Mouse (Mus musculus) testis, adult 2 months (tissue): ENCODE results near the gene Lsm8. TPM values are rescaled to one million over a fixed set of nuclear protein-coding genes. Genes with fewer than 3 reads are reported as not detected.

ENCODE experiments used
- H3K27ac ChIP-seq: fragments of 200-500 bp; 2 replicates; pipeline ENCODE4 v1.5.1; 2012; ENCODE audit warnings: low read depth, low read length; ENCODE audit not compliant: control insufficient read depth, insufficient read depth
- H3K27me3 ChIP-seq: fragments of 200-500 bp; 2 replicates; pipeline ENCODE4 v1.6.1; 2012; ENCODE audit warnings: mild to moderate bottlenecking, low read length, moderate library complexity; ENCODE audit not compliant: control insufficient read depth, insufficient read depth
- H3K36me3 ChIP-seq: fragments of 200-500 bp; 2 replicates; pipeline ENCODE4 v1.6.1; 2012; ENCODE audit warnings: mild to moderate bottlenecking, low read length; ENCODE audit not compliant: control insufficient read depth, insufficient read depth
- H3K4me1 ChIP-seq: fragments of 200-500 bp; 2 replicates; pipeline ENCODE4 v1.6.1; 2012; ENCODE audit warnings: low read length; ENCODE audit not compliant: control insufficient read depth, insufficient read depth
- H3K4me3 ChIP-seq: fragments of 200-500 bp; 2 replicates; pipeline ENCODE4 v1.5.1; 2012; ENCODE audit warnings: low read depth, mild to moderate bottlenecking, low read length, moderate library complexity, mixed read lengths; ENCODE audit not compliant: control insufficient read depth
- CTCF ChIP-seq: fragments of 200-500 bp; IDR thresholded peaks from 2 replicates; pipeline ENCODE4 v1.5.1; 2012; ENCODE audit warnings: low read depth, mild to moderate bottlenecking, inconsistent platforms, low read length, moderate library complexity; ENCODE audit not compliant: control insufficient read depth, insufficient read depth, insufficient replicate concordance
- POLR2A ChIP-seq: fragments of 200-500 bp; IDR thresholded peaks from 2 replicates; pipeline ENCODE4 v1.6.1; 2012; ENCODE audit warnings: low read depth, mild to moderate bottlenecking, inconsistent platforms, low read length, moderate library complexity; ENCODE audit not compliant: control insufficient read depth
- polyA plus RNA-seq: library from polyadenylated mRNA; depleted of rRNA; stranded (reverse); fragments of >200 nt; gene quantifications from 2 replicates; pipeline ENCODE4 v1.2.3, GENCODE M21; 2012; rRNA removed

The Lsm8 gene
- polyA plus RNA-seq, 1 experiment = 25.5 TPM

DNA sequence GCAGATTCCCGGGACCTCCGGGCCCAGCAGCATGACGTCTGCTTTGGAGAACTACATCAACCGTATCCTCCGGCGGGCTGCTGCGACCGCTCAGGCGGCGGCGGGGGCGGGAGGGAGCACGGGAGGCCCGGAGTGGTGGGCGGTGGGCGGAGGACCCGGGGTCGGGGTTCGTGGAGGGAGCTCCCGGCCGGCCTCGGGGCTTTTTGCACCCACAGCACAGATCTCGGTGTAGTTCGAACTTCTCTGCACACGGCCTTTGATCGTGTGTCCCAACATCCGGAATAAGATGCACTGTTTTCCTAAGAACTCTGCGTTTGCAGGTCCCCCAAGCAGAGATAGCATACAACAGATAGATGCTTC is 303 bp downstream of the Lsm8 start:
- no peaks in the 10 kb centered on the region for H3K4me1 ChIP-seq
- no peak for TF ChIP-seq POLR2A
- H3K27me3 ChIP-seq = no peaks in the 10 kb centered on the region
- peak overlapping the region; percentile 100 for H3K27ac ChIP-seq
- peak overlapping the region; percentile 99 for H3K4me3 ChIP-seq
- no peaks in the 10 kb centered on the region for H3K36me3 ChIP-seq

DNA sequence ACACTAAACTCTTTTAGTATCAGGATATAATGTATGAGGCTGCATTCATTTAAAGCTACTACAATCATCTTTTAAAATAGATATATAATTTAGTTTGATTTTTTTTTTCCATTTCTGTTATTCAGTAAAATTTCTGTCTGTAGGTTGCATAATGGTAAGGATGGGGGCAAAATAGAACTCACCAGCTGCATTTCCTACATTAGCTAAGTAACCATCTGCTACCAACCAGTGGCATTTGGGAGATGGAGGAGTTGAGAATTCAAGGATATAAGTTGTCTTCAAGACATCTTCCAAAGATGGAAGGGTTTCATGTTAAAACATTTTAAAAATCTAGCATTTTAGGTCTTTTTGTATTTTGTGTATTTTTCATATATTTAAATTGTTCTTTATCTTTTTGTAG is 6.9 kb downstream of the Lsm8 start:
- Histone ChIP-seq H3K36me3 (no peaks in the 10 kb centered on the region), H3K27ac (no peak overlapping the region), H3K27me3 (no peaks in the 10 kb centered on the region), H3K4me3 (no peak overlapping the region), H3K4me1 (no peaks in the 10 kb centered on the region)
- TF ChIP-seq CTCF (no peak), POLR2A (no peak)

DNA sequence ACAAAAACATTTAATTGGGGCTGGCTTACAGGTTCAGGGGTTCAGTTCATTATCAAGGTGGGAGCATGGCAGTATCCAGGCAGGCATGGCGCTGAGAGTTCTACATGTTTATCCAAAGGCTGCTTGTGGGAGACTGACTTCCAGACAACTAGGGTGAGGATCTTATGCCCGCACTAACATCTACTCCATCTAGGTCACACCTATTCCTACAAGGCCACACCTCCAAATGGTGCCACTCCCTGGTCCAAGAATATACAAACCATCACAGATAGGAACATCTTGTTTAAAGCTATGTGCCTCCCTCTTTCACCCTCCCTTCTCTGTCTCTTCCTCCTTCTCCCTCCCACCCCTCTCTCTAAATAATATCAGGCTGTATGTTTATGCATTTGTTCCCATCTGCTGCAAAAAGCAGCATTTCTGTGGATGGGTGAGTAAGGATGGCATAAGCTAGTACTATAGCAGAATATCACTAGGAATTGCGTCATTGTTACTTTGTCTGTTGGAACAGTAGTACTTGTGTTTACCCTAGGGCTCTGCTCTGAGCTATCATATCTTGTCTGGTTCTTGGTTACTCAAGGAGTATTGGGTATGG is 8.2 kb downstream of the Lsm8 start:
- H3K27ac ChIP-seq = no peak overlapping the region
- H3K4me1 ChIP-seq = no peaks in the 10 kb centered on the region
- no peak overlapping the region for H3K4me3 ChIP-seq
- H3K36me3 ChIP-seq = no peaks in the 10 kb centered on the region
- no peaks in the 10 kb centered on the region for H3K27me3 ChIP-seq
- no peak for TF ChIP-seq POLR2A
- no peak for TF ChIP-seq CTCF

DNA sequence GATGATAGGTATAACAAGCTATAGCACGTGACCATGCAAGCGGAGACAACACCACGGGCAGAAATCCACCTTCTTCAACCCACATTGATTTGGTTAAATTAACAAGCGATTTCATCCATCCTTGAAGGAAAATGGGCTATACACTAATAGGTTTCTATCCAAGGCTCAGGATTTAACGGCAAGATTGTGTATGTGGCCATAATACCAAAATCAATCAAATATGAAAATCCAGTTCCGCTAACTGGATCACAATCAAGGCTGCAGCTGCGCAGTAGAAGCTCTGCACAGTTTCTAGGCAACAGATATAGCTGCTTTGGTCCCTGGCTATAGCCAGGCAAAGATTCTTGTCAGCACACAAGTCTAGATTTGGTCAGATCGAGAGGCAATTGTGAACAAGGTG is 17.6 kb downstream of the Lsm8 start, which contains the start of gene Ankrd7:
Gene Ankrd7 (plus strand): TSS at position 301 of the 400 bp plus-strand sequence.
- Histone ChIP-seq H3K27me3 (no peaks in the 10 kb centered on the region), H3K36me3 (no peaks in the 10 kb centered on the region), H3K4me1 (peaks cover 2% of the 10 kb centered on the region; the same call in 1 of the 2 replicates), H3K27ac (peak within 1 kb of the TSS; percentile 63), H3K4me3 (peak within 1 kb of the TSS; percentile 92)
- TF ChIP-seq POLR2A (no peak), CTCF (no peak)

DNA sequence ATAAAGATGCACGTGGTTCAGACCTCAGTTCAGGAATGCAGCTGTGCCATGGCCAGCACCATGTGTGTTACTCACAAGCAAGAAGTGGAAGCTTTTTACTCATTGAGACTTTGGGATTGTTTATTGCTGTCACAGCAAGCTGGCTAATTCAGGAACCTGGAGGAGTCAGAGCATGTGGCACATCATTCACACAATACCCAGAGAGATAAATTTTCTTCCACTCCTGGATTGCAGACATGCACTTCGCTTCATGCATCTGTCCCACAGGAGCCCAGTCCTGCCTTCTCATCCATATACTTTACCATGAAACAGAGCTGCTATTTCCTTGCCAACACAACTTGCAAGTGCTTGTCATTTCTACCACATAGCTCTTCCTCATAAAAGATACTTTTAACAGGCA is 40.7 kb downstream of the Lsm8 start:
- no peak overlapping the region for H3K27ac ChIP-seq
- TF ChIP-seq POLR2A = no peak
- TF ChIP-seq CTCF = no peak
- H3K4me1 ChIP-seq = no peaks in the 10 kb centered on the region
- no peaks in the 10 kb centered on the region for H3K36me3 ChIP-seq
- H3K27me3 ChIP-seq = no peaks in the 10 kb centered on the region
- no peak overlapping the region for H3K4me3 ChIP-seq

DNA sequence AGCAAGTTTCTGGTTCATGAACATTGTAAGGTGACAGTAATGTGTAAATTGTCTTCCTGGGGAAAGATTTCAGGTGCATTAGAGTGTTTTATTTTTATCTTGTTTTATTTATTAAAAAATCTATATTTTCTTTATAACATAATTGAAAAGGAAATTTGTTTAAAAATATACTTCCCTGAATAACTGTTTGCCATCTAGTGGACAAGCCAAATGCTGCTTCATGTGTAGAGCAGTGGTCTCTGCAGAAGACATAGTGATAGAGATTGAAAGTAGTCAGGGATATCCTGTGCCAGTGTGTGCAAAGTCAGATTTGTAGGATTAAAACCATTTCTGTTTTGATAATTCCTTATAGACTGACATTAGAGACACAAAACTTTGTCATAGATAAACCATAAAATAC is 45.8 kb downstream of the Lsm8 start:
- H3K4me3 ChIP-seq = no peak overlapping the region
- no peak for TF ChIP-seq CTCF
- TF ChIP-seq POLR2A = no peak
- H3K27me3 ChIP-seq = no peaks in the 10 kb centered on the region
- H3K27ac ChIP-seq = no peak overlapping the region
- H3K36me3 ChIP-seq = no peaks in the 10 kb centered on the region
- H3K4me1 ChIP-seq = no peaks in the 10 kb centered on the region

Other genes with a start within 250 kb of the Lsm8 start
- gene Ankrd7, start 17.7 kb downstream of the Lsm8 start, polyA plus RNA-seq = 33.0 and 55.8 TPM in 2 replicates